Mouse (Mus musculus) bone marrow macrophage, adult 2 months (primary cell): ENCODE data around the gene Dnmbp. TPM values are rescaled to one million over a fixed set of nuclear protein-coding genes. Genes with fewer than 3 reads are reported as not detected.

ENCODE experiments used
- H3K27ac ChIP-seq: 2 replicates; pipeline ENCODE4 v1.5.1; 2012; ENCODE audit warnings: low read depth, low read length; ENCODE audit not compliant: insufficient read depth
- H3K4me1 ChIP-seq: 2 replicates; pipeline ENCODE4 v1.6.1; 2012; ENCODE audit warnings: low read length; ENCODE audit not compliant: control insufficient read depth, insufficient read depth
- H3K4me3 ChIP-seq: 2 replicates; pipeline ENCODE4 v1.5.1; 2012; ENCODE audit warnings: mild to moderate bottlenecking, low read length, moderate library complexity; ENCODE audit not compliant: insufficient read depth
- CTCF ChIP-seq: IDR thresholded peaks from 2 replicates; pipeline ENCODE4 v1.5.1; 2012; ENCODE audit warnings: low read depth, mild to moderate bottlenecking, low read length, moderate library complexity
- POLR2A ChIP-seq: IDR thresholded peaks from 2 replicates; pipeline ENCODE4 v1.6.1; 2012; ENCODE audit warnings: mild to moderate bottlenecking, low read depth, low read length, borderline replicate concordance
- polyA plus RNA-seq: library from polyadenylated mRNA; stranded (reverse); fragments of >200 nt; gene quantifications from 2 replicates; pipeline ENCODE4 v1.2.4, GENCODE M21; 2012; ENCODE audit not compliant: missing spikeins, insufficient read depth, insufficient read length

Gene Dnmbp
- polyA plus RNA-seq, 1 experiment: 13.5 TPM

DNA sequence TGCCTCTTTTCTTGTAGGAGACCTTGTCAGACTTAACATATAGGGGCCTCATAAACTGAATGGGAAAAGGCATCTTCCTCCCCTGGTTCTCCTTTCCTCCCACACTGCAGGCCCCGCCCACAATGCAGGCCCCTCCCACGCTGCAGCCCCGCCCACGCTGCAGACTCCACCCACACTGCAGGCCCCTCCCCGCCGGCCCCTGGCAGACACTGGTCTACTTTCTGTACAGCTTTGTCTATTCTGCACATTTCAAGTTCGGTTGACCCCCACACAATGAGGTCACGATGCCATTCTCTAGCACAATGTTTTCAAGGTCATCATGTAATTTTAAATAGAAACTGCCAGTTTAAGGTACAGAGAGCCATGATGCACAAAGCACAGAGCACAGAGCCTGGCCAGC lies 15.6 kb downstream of the Dnmbp start:
- H3K4me3 ChIP-seq: no peak overlapping the region
- peaks cover 27% of the 10 kb centered on the region for H3K4me1 ChIP-seq
- no peak overlapping the region for H3K27ac ChIP-seq
- no peak for TF ChIP-seq POLR2A
- no peak for TF ChIP-seq CTCF

DNA sequence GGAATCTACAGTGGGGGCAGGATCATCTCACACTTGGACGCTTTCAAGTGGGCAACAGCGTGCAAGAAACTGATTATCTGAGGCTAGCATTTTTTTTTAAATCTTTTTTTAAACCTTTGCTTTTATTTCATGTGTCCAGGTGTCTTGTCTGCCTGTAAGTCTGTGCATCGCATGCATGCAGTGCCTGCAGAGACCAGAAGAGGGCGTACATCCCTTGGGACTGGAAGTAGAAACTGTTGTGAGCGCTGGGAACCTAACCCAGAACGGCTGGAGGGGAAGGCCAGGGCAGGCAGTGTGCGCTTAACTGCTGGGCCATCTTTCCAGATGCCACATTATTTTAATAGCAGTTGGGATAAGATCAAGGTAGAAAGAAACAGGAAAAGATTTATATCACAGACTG lies 17.0 kb downstream of the Dnmbp start:
- H3K4me3 ChIP-seq: no peak overlapping the region
- TF ChIP-seq CTCF: no peak
- no peak for TF ChIP-seq POLR2A
- H3K4me1 ChIP-seq: peaks cover 28% of the 10 kb centered on the region
- no peak overlapping the region for H3K27ac ChIP-seq

DNA sequence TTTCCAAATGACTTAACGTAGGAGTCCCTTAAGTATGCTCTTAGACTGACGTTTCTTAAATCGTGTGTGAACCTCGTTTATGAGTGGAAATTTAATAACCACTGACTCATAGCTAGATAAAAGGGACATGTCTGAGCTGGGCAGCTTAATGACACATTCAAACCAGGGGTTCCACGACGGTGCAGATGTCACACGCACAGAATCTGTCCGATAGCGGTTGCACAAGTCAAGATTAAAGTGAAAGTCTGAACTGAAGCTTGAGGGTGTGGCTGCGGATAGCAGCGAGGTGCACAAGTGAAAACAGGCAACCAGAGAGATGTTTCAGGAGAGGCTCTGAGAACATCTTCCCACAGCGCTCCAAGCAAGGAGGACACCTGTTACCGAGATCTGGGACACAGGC lies 18.6 kb downstream of the Dnmbp start:
- H3K4me1 ChIP-seq: peaks cover 20% of the 10 kb centered on the region
- peak overlapping the region; percentile 57 for H3K4me3 ChIP-seq
- TF ChIP-seq POLR2A (no peak), CTCF (no peak)
- H3K27ac ChIP-seq: no peak overlapping the region

DNA sequence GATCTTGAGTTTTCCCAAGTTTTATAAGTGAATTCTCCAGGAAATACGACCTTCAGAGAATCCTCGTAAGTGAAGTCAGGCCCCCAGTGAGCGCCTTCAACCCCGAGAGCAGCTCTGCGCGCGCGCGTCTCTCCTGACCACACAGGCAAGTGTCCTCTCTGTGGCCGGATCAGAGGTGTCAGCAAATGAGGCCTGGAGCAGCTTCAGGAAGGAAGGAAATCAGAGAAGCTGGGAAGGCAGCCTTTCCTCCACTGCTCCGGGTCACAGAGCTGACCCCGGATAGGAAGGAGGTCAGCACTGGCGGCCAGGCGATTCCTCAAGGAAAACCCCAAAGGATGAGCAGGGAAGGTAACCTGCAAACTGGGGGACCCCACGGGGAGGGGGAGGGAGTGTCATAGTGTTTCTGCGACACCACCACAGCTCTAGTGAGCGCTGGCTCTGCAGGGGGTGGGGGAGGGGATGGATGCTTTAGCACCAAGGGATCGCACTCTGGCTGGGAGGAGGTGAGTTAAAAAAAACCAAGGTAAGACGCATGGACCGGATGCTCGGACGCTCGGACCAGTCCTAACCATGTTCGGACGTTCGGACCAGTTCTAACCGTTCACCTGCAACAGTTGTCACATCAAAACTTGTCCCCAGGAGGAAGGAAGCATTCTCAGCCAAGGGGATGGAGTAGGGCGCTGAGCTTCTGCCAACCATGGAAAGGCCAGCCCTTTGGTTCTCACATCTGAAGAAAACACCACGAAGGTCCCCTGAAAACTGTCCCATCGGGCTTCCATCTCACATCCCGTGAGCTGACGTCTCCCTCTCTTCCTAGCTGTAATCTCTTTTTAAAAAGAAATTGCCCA lies 19.3 kb downstream of the Dnmbp start:
- TF ChIP-seq CTCF (no peak), POLR2A (no peak)
- peak overlapping the region; percentile 52 for H3K4me3 ChIP-seq
- H3K27ac ChIP-seq: peak overlapping the region; percentile 51
- H3K4me1 ChIP-seq: peaks cover 14% of the 10 kb centered on the region

DNA sequence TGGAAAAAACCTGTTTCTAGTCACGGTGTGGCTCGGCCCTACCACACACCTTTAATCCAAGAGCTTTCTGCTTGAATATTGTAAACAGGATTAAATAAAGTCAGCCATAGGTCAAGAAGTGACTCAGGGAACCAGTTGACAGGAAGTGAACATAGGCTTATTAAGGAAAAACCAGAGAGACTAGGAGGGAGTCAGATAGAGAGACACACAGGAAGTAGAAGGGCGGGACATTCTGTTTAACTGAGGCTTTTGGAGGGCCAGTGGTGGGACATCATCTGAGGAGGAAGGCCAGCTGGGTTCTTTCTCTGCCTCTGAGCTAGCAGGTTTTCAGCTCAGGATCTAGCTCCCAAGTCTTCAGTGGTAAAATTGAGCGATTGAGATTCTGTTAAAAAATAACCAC lies 20.1 kb downstream of the Dnmbp start:
- no peak overlapping the region for H3K4me3 ChIP-seq
- peaks cover 14% of the 10 kb centered on the region for H3K4me1 ChIP-seq
- peak overlapping the region; percentile 51 for H3K27ac ChIP-seq
- TF ChIP-seq CTCF: no peak
- TF ChIP-seq POLR2A: no peak

DNA sequence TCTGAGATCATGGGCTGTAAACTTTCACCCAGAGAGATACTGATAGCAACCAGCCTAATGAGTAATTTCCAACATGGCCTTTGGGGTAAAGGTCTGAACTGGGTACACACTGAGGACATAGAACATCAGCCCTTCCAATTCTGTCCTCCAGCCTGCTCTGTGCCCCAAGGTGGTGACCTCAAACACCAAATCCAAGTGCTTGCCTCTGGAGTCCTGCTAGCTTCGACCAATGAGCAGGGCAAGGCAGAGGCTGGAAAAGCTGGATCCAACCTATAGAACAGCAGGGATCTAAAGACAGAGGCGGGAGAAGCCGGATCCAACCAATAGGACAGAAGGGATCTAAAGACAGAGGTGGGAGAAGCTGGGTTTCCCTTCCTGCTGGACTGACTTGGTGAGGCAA lies 21.2 kb downstream of the Dnmbp start:
- peaks cover 18% of the 10 kb centered on the region for H3K4me1 ChIP-seq
- H3K4me3 ChIP-seq: no peak overlapping the region
- TF ChIP-seq CTCF: no peak
- no peak overlapping the region for H3K27ac ChIP-seq

DNA sequence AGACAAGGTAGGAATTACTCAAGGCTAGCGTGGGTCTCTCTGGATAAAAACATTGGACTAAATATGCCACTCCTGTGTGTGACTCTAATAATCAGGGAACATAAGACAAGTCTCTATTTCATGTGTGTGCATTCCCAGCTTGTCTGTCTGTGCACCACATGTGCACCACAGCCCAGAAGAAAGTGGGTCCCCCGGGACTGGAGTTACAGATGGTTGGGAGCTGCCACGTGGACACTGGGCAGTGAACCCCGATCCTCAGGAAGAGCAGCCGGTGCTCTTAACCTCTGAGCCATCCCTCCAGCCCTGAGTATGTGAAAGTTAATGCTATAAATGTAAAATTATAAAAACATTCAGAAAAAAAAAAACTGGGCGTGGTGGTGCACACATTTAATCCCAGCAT lies 22.2 kb downstream of the Dnmbp start:
- Histone ChIP-seq H3K4me1 (peaks cover 25% of the 10 kb centered on the region), H3K4me3 (no peak overlapping the region), H3K27ac (no peak overlapping the region)
- no peak for TF ChIP-seq CTCF
- no peak for TF ChIP-seq POLR2A

DNA sequence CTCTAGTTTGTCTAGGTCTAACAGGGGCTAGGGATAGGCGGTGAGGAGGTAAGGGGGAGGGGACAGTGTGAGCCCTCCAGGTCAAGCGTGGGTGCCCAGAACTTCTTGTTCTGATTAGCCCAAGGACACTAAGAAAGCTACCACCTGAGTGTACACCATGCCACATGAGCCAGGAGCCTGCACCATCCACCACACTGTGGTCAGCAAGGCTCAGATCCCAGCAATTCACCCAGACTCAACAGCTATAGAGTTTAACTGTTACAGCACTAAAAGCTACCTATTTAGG lies 22.6 kb downstream of the Dnmbp start:
- no peak overlapping the region for H3K4me3 ChIP-seq
- TF ChIP-seq CTCF (no peak), POLR2A (no peak)
- H3K4me1 ChIP-seq: peaks cover 29% of the 10 kb centered on the region
- H3K27ac ChIP-seq: no peak overlapping the region

DNA sequence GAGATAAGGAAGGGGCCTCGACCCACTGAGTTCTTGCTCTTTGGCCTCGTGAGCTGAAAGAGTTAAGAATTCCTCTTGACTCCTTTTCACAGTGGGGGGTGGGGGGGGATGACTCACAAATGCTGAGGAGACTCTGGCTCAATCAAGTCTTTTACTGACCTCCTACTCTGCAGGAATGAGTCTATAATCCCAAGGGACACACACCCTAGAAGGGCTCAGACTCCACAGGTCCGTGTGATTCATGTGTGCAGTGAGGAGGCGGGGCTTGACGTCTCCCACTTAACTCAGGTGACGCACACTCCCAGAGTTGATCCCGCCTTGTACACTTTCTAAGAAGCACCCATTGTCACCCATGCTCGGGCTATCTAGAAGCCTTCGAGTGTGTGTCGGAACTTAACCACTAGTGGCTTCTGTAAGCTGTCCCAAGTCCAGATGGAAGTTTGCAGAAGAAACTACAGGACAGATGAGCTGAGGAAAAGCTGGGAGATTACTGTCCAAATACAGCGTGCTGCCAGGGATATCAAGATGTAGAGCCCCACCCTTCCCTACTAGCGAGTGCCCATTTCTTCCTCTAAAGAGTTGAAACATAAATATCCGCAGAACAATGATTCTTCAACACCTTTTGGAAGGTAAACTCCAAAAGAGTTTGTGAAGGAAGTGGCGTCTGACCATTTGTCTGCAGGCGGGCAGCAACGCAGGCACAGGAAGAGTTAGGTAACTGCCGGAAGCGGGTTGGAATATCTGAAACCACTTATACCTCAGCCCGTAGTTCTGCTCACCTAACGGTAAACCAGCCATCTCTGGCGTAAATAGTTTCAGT lies 23.2 kb downstream of the Dnmbp start:
- no peak overlapping the region for H3K27ac ChIP-seq
- TF ChIP-seq POLR2A: no peak
- TF ChIP-seq CTCF: no peak
- H3K4me1 ChIP-seq: peaks cover 33% of the 10 kb centered on the region
- no peak overlapping the region for H3K4me3 ChIP-seq

DNA sequence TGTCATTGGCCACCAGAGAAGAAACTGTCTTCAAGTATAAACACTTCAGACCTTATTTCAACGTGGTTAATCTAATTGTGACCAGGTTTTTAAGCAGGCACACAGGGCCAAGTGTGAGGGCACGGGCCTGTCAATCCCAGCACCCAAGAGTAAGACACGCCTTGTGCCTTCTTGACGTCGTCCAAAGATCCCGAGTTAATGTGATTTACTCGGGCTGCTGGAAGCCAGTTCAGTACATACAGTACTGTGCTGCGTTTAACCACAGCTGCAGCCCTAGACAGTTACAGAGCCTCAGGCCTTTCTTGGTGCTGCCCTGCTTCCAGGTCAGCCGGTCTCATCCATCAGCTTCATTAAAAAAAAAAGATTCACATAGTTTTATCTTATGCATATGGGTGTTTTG lies 24.6 kb downstream of the Dnmbp start:
- no peak overlapping the region for H3K4me3 ChIP-seq
- TF ChIP-seq CTCF (no peak), POLR2A (no peak)
- H3K27ac ChIP-seq: no peak overlapping the region
- peaks cover 33% of the 10 kb centered on the region for H3K4me1 ChIP-seq

DNA sequence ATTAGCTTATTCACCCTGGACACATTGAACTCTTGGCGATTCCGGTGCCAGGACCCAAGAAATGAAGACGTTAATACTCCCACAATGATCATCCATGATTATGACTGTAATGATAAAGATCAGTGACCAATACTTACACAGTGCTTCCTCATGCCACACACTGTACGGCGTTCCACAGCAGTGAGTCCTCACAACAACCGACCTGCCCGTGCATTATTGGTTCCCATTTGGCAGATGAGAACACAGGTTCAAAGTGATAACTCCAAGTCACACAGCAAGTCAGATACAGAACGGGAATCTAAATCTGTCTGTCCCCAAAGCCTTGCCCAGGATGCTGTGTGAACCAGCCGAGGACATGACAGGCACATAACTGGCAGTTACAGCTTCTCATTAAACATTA lies 25.0 kb downstream of the Dnmbp start:
- H3K4me1 ChIP-seq: peaks cover 30% of the 10 kb centered on the region
- H3K4me3 ChIP-seq: no peak overlapping the region
- H3K27ac ChIP-seq: no peak overlapping the region
- no peak for TF ChIP-seq POLR2A
- no peak for TF ChIP-seq CTCF
